Mouse (Mus musculus): ENCODE data around the gene Eid3. TPM values are rescaled to one million over a fixed set of nuclear protein-coding genes. Genes with fewer than 3 reads are reported as not detected.
A peak's percentile ranks its signal among the peaks of the same experiment; 100 is the strongest.

The Eid3 gene
- polyA plus RNA-seq, 1 experiment from 2014 or later = 0.13 TPM

DNA sequence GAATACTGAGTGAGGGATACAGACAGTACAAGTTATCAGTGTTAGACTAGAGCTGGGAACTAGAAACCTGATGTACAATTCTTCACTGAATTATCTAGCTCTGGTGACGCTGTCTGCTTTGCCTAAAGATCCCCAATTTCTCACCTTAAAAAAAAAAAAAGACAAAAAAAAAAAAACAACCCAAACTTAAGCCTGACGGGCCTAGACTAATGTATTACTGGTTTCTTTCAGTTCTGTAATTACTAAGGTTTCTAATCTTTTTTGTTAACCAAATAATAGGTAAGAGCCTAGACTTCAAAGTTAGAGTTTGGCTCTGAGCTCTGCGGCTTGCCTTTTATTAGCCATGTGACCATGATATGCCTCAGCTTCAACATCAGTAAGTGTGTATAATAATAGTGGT lies 30.5 kb upstream of the Eid3 start:
- H3K4me3 ChIP-seq (ENCODE audit: low read depth, low read length) = no peak overlapping the region
- no peak overlapping the region for H3K9ac ChIP-seq (ENCODE audit: low read depth, low read length)
- no peaks in the 10 kb centered on the region for H3K9me3 ChIP-seq (replicated peaks; ENCODE audit: control insufficient read depth, low read length)
- no peaks in the 10 kb centered on the region for H3K4me1 ChIP-seq (ENCODE audit: control insufficient read depth, low read depth, low read length)
- no peaks in the 10 kb centered on the region for H3K27me3 ChIP-seq (ENCODE audit: control insufficient read depth, insufficient read depth, low read depth, low read length)
- H3K27ac ChIP-seq (ENCODE audit: low read length) = no peak overlapping the region
- 62% methylated on average over 3 of the region's 3 CpGs for WGBS (ENCODE audit: insufficient replicate concordance)
- H3K4me2 ChIP-seq (ENCODE audit: low read depth, low read length) = no peak overlapping the region
- no peaks in the 10 kb centered on the region for H3K36me3 ChIP-seq (ENCODE audit: control insufficient read depth, insufficient read depth)
- no peak for ATAC-seq (ENCODE audit: low read depth)

- H3K9me3 ChIP-seq (replicated peaks; ENCODE audit: control insufficient read depth, low read length) = no peaks in the 10 kb centered on the region
- no peak overlapping the region for H3K4me3 ChIP-seq (ENCODE audit: low read depth, low read length)
- no peak overlapping the region for H3K9ac ChIP-seq (ENCODE audit: low read depth, low read length)
- no peaks in the 10 kb centered on the region for H3K27me3 ChIP-seq (ENCODE audit: control insufficient read depth, insufficient read depth, low read depth, low read length)
- H3K36me3 ChIP-seq (ENCODE audit: control insufficient read depth, insufficient read depth) = no peaks in the 10 kb centered on the region
- no peak overlapping the region for H3K27ac ChIP-seq (ENCODE audit: low read length)
- ATAC-seq (ENCODE audit: low read depth) = no peak
- no peak overlapping the region for H3K4me2 ChIP-seq (ENCODE audit: low read depth, low read length)
- WGBS (ENCODE audit: insufficient replicate concordance) = 60% methylated on average over 7 of the region's 7 CpGs
- no peaks in the 10 kb centered on the region for H3K4me1 ChIP-seq (ENCODE audit: control insufficient read depth, low read depth, low read length)
These were observed 28.0 kb upstream of the Eid3 start for GRCm38 (mm10) chr10:82838390-82838789.

GRCm38 (mm10) chr10:82844090-82844489 lies 22.3 kb upstream of the Eid3 start:
- Histone ChIP-seq H3K27ac (ENCODE audit: low read length) (no peak overlapping the region), H3K4me2 (ENCODE audit: low read depth, low read length) (no peak overlapping the region), H3K9ac (ENCODE audit: low read depth, low read length) (no peak overlapping the region), H3K36me3 (ENCODE audit: control insufficient read depth, insufficient read depth) (no peaks in the 10 kb centered on the region), H3K27me3 (ENCODE audit: control insufficient read depth, insufficient read depth, low read depth, low read length) (no peaks in the 10 kb centered on the region), H3K4me1 (ENCODE audit: control insufficient read depth, low read depth, low read length) (no peaks in the 10 kb centered on the region), H3K9me3 (replicated peaks; ENCODE audit: control insufficient read depth, low read length) (no peaks in the 10 kb centered on the region), H3K4me3 (ENCODE audit: low read depth, low read length) (no peak overlapping the region)
- no peak for ATAC-seq (ENCODE audit: low read depth)
- WGBS (ENCODE audit: insufficient replicate concordance) = 62% methylated on average over 6 of the region's 6 CpGs

- 69% methylated on average over 8 of the region's 8 CpGs for WGBS (ENCODE audit: insufficient replicate concordance)
- Histone ChIP-seq H3K4me2 (ENCODE audit: low read depth, low read length) (no peak overlapping the region), H3K27ac (ENCODE audit: low read length) (no peak overlapping the region), H3K9ac (ENCODE audit: low read depth, low read length) (no peak overlapping the region), H3K4me1 (ENCODE audit: control insufficient read depth, low read depth, low read length) (no peaks in the 10 kb centered on the region), H3K9me3 (replicated peaks; ENCODE audit: control insufficient read depth, low read length) (no peaks in the 10 kb centered on the region), H3K36me3 (ENCODE audit: control insufficient read depth, insufficient read depth) (no peaks in the 10 kb centered on the region), H3K27me3 (ENCODE audit: control insufficient read depth, insufficient read depth, low read depth, low read length) (no peaks in the 10 kb centered on the region), H3K4me3 (ENCODE audit: low read depth, low read length) (no peak overlapping the region)
- ATAC-seq (ENCODE audit: low read depth) = no peak
These were observed 21.7 kb upstream of the Eid3 start for GRCm38 (mm10) chr10:82844731-82845130.

DNA sequence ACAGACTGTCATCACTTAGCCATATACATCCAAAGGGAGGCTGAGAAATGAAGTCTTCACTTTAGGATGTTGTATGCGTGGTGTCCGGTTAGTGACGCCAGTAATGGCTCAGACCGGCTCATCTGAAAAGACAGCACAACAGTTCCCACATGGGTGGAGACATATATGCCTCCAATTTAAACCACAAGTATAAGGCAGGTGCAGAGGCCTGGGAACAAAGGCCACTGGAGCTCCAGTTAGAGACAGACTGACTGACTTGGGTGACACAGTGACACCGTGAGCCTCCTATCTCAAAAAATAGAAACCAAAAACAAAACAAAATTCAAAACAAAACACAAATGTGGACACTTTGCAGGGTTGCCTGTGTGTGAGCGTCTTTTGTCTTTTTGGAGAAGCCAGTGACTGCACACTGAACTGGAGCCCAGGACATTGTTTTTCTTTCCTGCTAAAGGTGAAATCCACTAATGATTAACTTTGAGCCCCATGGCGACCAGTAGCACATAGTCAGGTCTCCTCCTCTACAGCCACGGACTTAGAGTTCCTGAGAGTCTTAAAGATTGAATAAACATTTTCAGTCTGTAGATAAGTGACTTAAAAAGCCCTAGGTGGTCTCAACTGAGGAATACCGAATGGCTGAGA lies 18.5 kb upstream of the Eid3 start:
- Histone ChIP-seq H3K27ac (ENCODE audit: low read length) (0 out of 2 replicates have a peak overlapping the region, but pooled peaks have one; percentile 5), H3K27me3 (ENCODE audit: control insufficient read depth, insufficient read depth, low read depth, low read length) (no peaks in the 10 kb centered on the region), H3K4me1 (ENCODE audit: control insufficient read depth, low read depth, low read length) (no peaks in the 10 kb centered on the region), H3K4me3 (ENCODE audit: low read depth, low read length) (no peak overlapping the region), H3K36me3 (ENCODE audit: control insufficient read depth, insufficient read depth) (no peaks in the 10 kb centered on the region), H3K9me3 (replicated peaks; ENCODE audit: control insufficient read depth, low read length) (no peaks in the 10 kb centered on the region), H3K9ac (ENCODE audit: low read depth, low read length) (no peak overlapping the region), H3K4me2 (ENCODE audit: low read depth, low read length) (no peak overlapping the region)
- peak; percentile 55; the same call in 1 of the 2 replicates for ATAC-seq (ENCODE audit: low read depth)
- 58% methylated on average over 9 of the region's 9 CpGs for WGBS (ENCODE audit: insufficient replicate concordance)

- H3K27ac ChIP-seq (ENCODE audit: low read length) = no peak overlapping the region
- no peaks in the 10 kb centered on the region for H3K27me3 ChIP-seq (ENCODE audit: control insufficient read depth, insufficient read depth, low read depth, low read length)
- no peak overlapping the region for H3K4me3 ChIP-seq (ENCODE audit: low read depth, low read length)
- no peaks in the 10 kb centered on the region for H3K4me1 ChIP-seq (ENCODE audit: control insufficient read depth, low read depth, low read length)
- no peaks in the 10 kb centered on the region for H3K36me3 ChIP-seq (ENCODE audit: control insufficient read depth, insufficient read depth)
- H3K4me2 ChIP-seq (ENCODE audit: low read depth, low read length) = no peak overlapping the region
- no peak for ATAC-seq (ENCODE audit: low read depth)
- 74% methylated on average over 16 of the region's 16 CpGs for WGBS (ENCODE audit: insufficient replicate concordance)
- H3K9ac ChIP-seq (ENCODE audit: low read depth, low read length) = no peak overlapping the region
- H3K9me3 ChIP-seq (replicated peaks; ENCODE audit: control insufficient read depth, low read length) = no peaks in the 10 kb centered on the region
These were observed 16.6 kb upstream of the Eid3 start for GRCm38 (mm10) chr10:82849686-82850353.

- 70% methylated on average over 5 of the region's 5 CpGs for WGBS (ENCODE audit: insufficient replicate concordance)
These were observed 16.1 kb upstream of the Eid3 start for GRCm38 (mm10) chr10:82850354-82850752.

DNA sequence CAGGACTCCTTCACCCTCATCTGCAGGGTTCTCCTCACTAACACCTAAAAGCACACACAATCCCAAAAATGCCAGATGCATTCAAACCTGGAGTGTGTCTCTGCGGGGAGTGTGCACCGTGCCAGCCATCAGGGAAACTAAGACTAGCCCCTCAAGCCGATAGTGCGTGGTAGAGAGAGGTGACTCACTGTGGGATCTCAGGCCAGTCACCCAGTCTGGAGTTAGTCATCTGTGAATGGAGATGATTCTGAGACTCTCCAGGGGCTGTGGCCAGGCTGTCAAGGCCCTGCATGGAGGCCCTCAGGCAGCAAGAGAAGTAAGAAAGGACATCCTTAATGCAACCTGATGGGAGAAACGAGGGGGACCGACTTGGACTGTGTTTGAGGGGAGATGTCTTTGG lies 14.7 kb upstream of the Eid3 start:
- Histone ChIP-seq H3K27me3 (ENCODE audit: control insufficient read depth, insufficient read depth, low read depth, low read length) (no peaks in the 10 kb centered on the region), H3K4me3 (ENCODE audit: low read depth, low read length) (no peak overlapping the region), H3K9ac (ENCODE audit: low read depth, low read length) (no peak overlapping the region), H3K27ac (ENCODE audit: low read length) (no peak overlapping the region), H3K9me3 (replicated peaks; ENCODE audit: control insufficient read depth, low read length) (no peaks in the 10 kb centered on the region), H3K4me1 (ENCODE audit: control insufficient read depth, low read depth, low read length) (no peaks in the 10 kb centered on the region), H3K36me3 (ENCODE audit: control insufficient read depth, insufficient read depth) (no peaks in the 10 kb centered on the region), H3K4me2 (ENCODE audit: low read depth, low read length) (no peak overlapping the region)
- WGBS (ENCODE audit: insufficient replicate concordance) = 80% methylated on average over 6 of the region's 6 CpGs
- no peak for ATAC-seq (ENCODE audit: low read depth)

More at GRCm38 (mm10) chr10:82850354-82850752, 16.1 kb upstream of the Eid3 start:
- H3K9ac ChIP-seq (ENCODE audit: low read depth, low read length) = no peak overlapping the region
- H3K27me3 ChIP-seq (ENCODE audit: control insufficient read depth, insufficient read depth, low read depth, low read length) = no peaks in the 10 kb centered on the region
- no peak overlapping the region for H3K27ac ChIP-seq (ENCODE audit: low read length)
- H3K36me3 ChIP-seq (ENCODE audit: control insufficient read depth, insufficient read depth) = no peaks in the 10 kb centered on the region
- ATAC-seq (ENCODE audit: low read depth) = no peak
- no peak overlapping the region for H3K4me2 ChIP-seq (ENCODE audit: low read depth, low read length)
- no peaks in the 10 kb centered on the region for H3K4me1 ChIP-seq (ENCODE audit: control insufficient read depth, low read depth, low read length)
- H3K9me3 ChIP-seq (replicated peaks; ENCODE audit: control insufficient read depth, low read length) = no peaks in the 10 kb centered on the region
- H3K4me3 ChIP-seq (ENCODE audit: low read depth, low read length) = no peak overlapping the region

GRCm38 (mm10) chr10:82858032-82858680 lies 8.3 kb upstream of the Eid3 start:
- Histone ChIP-seq H3K4me3 (ENCODE audit: low read depth, low read length) (peak overlapping the region; percentile 78), H3K27ac (ENCODE audit: low read length) (peak overlapping the region; percentile 68), H3K27me3 (ENCODE audit: control insufficient read depth, insufficient read depth, low read depth, low read length) (no peaks in the 10 kb centered on the region), H3K9ac (ENCODE audit: low read depth, low read length) (peak overlapping the region; percentile 84), H3K4me2 (ENCODE audit: low read depth, low read length) (peak overlapping the region; percentile 85), H3K36me3 (ENCODE audit: control insufficient read depth, insufficient read depth) (no peaks in the 10 kb centered on the region), H3K4me1 (ENCODE audit: control insufficient read depth, low read depth, low read length) (peaks cover 25% of the 10 kb centered on the region), H3K9me3 (replicated peaks; ENCODE audit: control insufficient read depth, low read length) (no peaks in the 10 kb centered on the region)
- ATAC-seq (ENCODE audit: low read depth) = no peak
- 50% methylated on average over 10 of the region's 10 CpGs for WGBS (ENCODE audit: insufficient replicate concordance)

Data from liver, embryonic 16.5 days (tissue).